Mouse (Mus musculus) megakaryocyte, embryonic 14.5 days (primary cell): Measurements from ENCODE around the gene Dync1li1.

ENCODE experiments used
- FLI1 ChIP-seq: IDR thresholded peaks from 2 replicates; pipeline ENCODE4 v1.6.1; 2012; ENCODE audit warnings: low read length, inconsistent platforms, mixed read lengths
- GATA1 ChIP-seq: IDR thresholded peaks from 3 replicates; pipeline ENCODE4 v1.6.1; 2012; ENCODE audit warnings: mixed read lengths, low read length, inconsistent platforms, borderline replicate concordance

DNA sequence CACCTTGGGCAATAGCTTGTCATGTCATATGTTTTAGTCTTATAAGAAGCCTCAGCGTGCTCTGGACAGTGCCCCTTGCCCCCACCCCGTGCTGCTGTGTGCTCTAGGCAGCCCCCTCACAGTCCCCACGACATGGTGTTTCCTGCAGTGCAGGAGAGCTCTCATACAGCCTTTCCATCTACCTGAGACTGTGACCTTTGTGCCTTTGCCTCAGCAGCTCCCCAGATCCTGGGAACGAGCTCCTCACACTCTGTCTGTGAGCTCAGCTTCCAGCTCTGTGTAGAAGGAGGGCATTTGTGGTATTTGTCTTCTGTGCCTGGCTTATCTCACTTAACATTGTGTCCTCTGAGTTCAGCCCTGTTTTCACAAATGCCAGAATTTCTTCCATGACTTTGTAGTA lies 13.3 kb downstream of the Dync1li1 start:
- TF ChIP-seq GATA1, result no peak
- TF ChIP-seq FLI1, result no peak
